Comparison of ENCODE assay signal across 8 mouse cellular contexts in the genomic region with DNA sequence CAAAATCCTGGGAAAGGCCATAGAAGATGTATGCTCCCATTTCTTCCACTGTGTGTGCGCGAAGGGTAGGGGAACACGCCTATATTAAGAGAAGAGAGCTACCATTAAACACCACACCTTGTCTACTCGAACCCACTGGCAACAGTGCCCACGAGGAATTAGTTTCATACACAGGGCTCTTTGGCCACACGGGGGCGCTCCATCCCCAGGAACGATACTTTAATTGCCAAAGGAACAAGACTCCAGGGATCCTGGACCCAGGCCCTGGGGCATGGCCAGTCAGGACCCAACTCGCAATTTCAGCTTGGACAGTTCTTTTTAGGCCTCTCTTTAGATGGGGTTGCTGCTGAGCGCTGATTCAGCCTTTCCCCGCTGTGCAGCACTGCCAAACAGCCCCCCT. TPM values are rescaled to one million over a fixed set of nuclear protein-coding genes. Genes with fewer than 3 reads are reported as not detected.
A peak's percentile ranks its signal among the peaks of the same experiment; 100 is the strongest.
DNase-seq lines count a peak whose midpoint lies in the region; ATAC-seq and TF ChIP-seq lines count a peak whose summit lies in the region.

No protein-coding gene starts in this region.

- H3K9me3 ChIP-seq in forebrain, embryonic 13.5 days (replicated peaks) = no peaks in the 10 kb centered on the region
- no peaks in the 10 kb centered on the region for H3K9me3 ChIP-seq in hindbrain, embryonic 13.5 days
- no peaks in the 10 kb centered on the region for H3K9me3 ChIP-seq in midbrain, embryonic 15.5 days

- H3K36me3 ChIP-seq in forebrain, embryonic 13.5 days (ENCODE audit: poor library complexity, severe bottlenecking) = no peaks in the 10 kb centered on the region
- H3K36me3 ChIP-seq in hindbrain, embryonic 13.5 days = peaks cover under 1% of the 10 kb centered on the region; the same call in 1 of the 2 replicates
- H3K36me3 ChIP-seq in midbrain, embryonic 15.5 days (replicated peaks) = no peaks in the 10 kb centered on the region
- peaks cover 5% of the 10 kb centered on the region; the same call in 1 of the 2 replicates for H3K36me3 ChIP-seq in small intestine, adult 2 months (ENCODE audit: control insufficient read depth, insufficient read depth, low read length)

- H3K27ac ChIP-seq in forebrain, embryonic 13.5 days = no peak overlapping the region
- H3K27ac ChIP-seq in hindbrain, embryonic 13.5 days = no peak overlapping the region
- 0 out of 2 replicates have a peak overlapping the region, but pooled peaks have one; percentile 2 for H3K27ac ChIP-seq in midbrain, embryonic 15.5 days
- no peak overlapping the region for H3K27ac ChIP-seq in small intestine, adult 2 months (ENCODE audit: insufficient read depth, low read depth, low read length)

- ATAC-seq in forebrain, embryonic 13.5 days = 0 out of 2 replicates have a peak, but pooled peaks have one; percentile 19
- ATAC-seq in hindbrain, embryonic 13.5 days (ENCODE audit: low FRiP score) = 0 out of 2 replicates have a peak, but pooled peaks have one; percentile 8
- ATAC-seq in midbrain, embryonic 15.5 days (replicated peaks) = 0 out of 2 replicates have a peak, but pooled peaks have one; percentile 15
- ATAC-seq in megakaryocyte-erythroid progenitor cell, adult 5-6 weeks (replicated peaks; ENCODE audit: low FRiP score, low TSS enrichment, poor library complexity, severe bottlenecking) = no peak

- peak overlapping the region; percentile 66 for H3K4me2 ChIP-seq in forebrain, embryonic 13.5 days
- H3K4me2 ChIP-seq in hindbrain, embryonic 13.5 days = peak overlapping the region; percentile 71
- peak overlapping the region; percentile 75 for H3K4me2 ChIP-seq in midbrain, embryonic 15.5 days

- no peak overlapping the region for H3K9ac ChIP-seq in forebrain, embryonic 13.5 days
- no peak overlapping the region for H3K9ac ChIP-seq in hindbrain, embryonic 13.5 days
- H3K9ac ChIP-seq in midbrain, embryonic 15.5 days = no peak overlapping the region

- H3K27me3 ChIP-seq in forebrain, embryonic 13.5 days = peaks cover 23% of the 10 kb centered on the region
- peaks cover 23% of the 10 kb centered on the region for H3K27me3 ChIP-seq in hindbrain, embryonic 13.5 days
- H3K27me3 ChIP-seq in midbrain, embryonic 15.5 days (replicated peaks) = no peaks in the 10 kb centered on the region
- H3K27me3 ChIP-seq in small intestine, adult 2 months (ENCODE audit: control insufficient read depth, insufficient read depth, low read length) = peaks cover 11% of the 10 kb centered on the region

- TF ChIP-seq CTCF in small intestine, adult 2 months (IDR thresholded peaks at IDR 0.05; ENCODE audit: extremely low read depth, insufficient read length, insufficient replicate concordance, low read depth, low read length) = peak; percentile 89; the same call in 1 of the 2 replicates

- intact Hi-C loops in left cerebral cortex, postnatal 10 days (cut with DNase I) = loop anchor here (2.0 to 10.0 kb wide), 2 partner anchors 140 to 202 kb away; no protein-coding TSS in a partner anchor

- DNase-seq in Muller cell, postnatal 12 days (ENCODE audit: inconsistent ontology term) = peak; percentile 88
- peak; percentile 83 for DNase-seq in brain, adult 2 months (ENCODE audit: low read depth, low spot score)
- peak; percentile 87 to 89 for DNase-seq in left cerebral cortex, postnatal 10 days (ENCODE audit: extremely low spot score in 1 of 2, low spot score in 2 of 2)

- no peak overlapping the region for H3K4me3 ChIP-seq in forebrain, embryonic 13.5 days
- no peak overlapping the region for H3K4me3 ChIP-seq in hindbrain, embryonic 13.5 days
- H3K4me3 ChIP-seq in midbrain, embryonic 15.5 days = 0 out of 2 replicates have a peak overlapping the region, but pooled peaks have one; percentile 38
- no peak overlapping the region for H3K4me3 ChIP-seq in small intestine, adult 2 months (ENCODE audit: low read depth, low read length)

- WGBS in forebrain, embryonic 13.5 days = 5% methylated on average over 11 of the region's 11 CpGs
- 4% methylated on average over 11 of the region's 11 CpGs for WGBS in hindbrain, embryonic 13.5 days
- 7% methylated on average over 11 of the region's 11 CpGs for WGBS in midbrain, embryonic 15.5 days
- 4% methylated on average over 11 of the region's 11 CpGs for WGBS in small intestine, adult 2 months

- peaks cover 41% of the 10 kb centered on the region for H3K4me1 ChIP-seq in forebrain, embryonic 13.5 days
- H3K4me1 ChIP-seq in hindbrain, embryonic 13.5 days (replicated peaks) = peaks cover 47% of the 10 kb centered on the region
- H3K4me1 ChIP-seq in midbrain, embryonic 15.5 days = peaks cover 34% of the 10 kb centered on the region
- H3K4me1 ChIP-seq in small intestine, adult 2 months (ENCODE audit: control insufficient read depth, insufficient read depth, insufficient read length, low read length) = peaks cover 5% of the 10 kb centered on the region

- TF ChIP-seq POLR2A in small intestine, adult 2 months (IDR thresholded peaks at IDR 0.05; ENCODE audit: low read depth, low read length) = no peak

RNA-seq across cellular contexts. Expression of gene Kcnip2, which starts 2.6 kb away (rescaled TPM):
- polyA plus RNA-seq in forebrain, embryonic 13.5 days (2015; fragmentation: Nextera tagmentation; extraction: Ambion mirVana) = 2.7 and 3.3 TPM in 2 replicates
- 5.1 and 6.8 TPM in 2 replicates for polyA plus RNA-seq in hindbrain, embryonic 13.5 days (2015; fragmentation: Nextera tagmentation; extraction: Ambion mirVana)
- 100 to 1,000 TPM; 114 to 127 TPM for total RNA-seq in left cerebral cortex, postnatal 10 days (2021)
- polyA plus RNA-seq in midbrain, embryonic 15.5 days (2015; fragmentation: Nextera tagmentation; extraction: Ambion mirVana) = 7.0 and 7.2 TPM in 2 replicates
- polyA plus RNA-seq in small intestine, adult 2 months (2012; rRNA removed) = 5.9 and 6.5 TPM in 2 replicates
- total RNA-seq in megakaryocyte-erythroid progenitor cell, adult 5-6 weeks (2014; fragmentation: Nextera tagmentation) = 0.52 TPM in 1 of 2 replicates, not detected in the other
- total RNA-seq in megakaryocyte-erythroid progenitor cell, adult 5-6 weeks (2017) = 0.34 and 3.6 TPM in 2 replicates

RNA-seq across cellular contexts. Expression of gene Mgea5, which starts 29.6 kb away (rescaled TPM):
- polyA plus RNA-seq in forebrain, embryonic 13.5 days (2015; fragmentation: Nextera tagmentation; extraction: Ambion mirVana) = 85.0 and 88.2 TPM in 2 replicates
- polyA plus RNA-seq in hindbrain, embryonic 13.5 days (2015; fragmentation: Nextera tagmentation; extraction: Ambion mirVana) = 86.8 and 88.0 TPM in 2 replicates
- 100 to 1,000 TPM; 146 to 152 TPM for total RNA-seq in left cerebral cortex, postnatal 10 days (2021)
- polyA plus RNA-seq in midbrain, embryonic 15.5 days (2015; fragmentation: Nextera tagmentation; extraction: Ambion mirVana) = 91.4 TPM in 2 replicates
- polyA plus RNA-seq in small intestine, adult 2 months (2012; rRNA removed) = 3.4 and 8.3 TPM in 2 replicates
- total RNA-seq in megakaryocyte-erythroid progenitor cell, adult 5-6 weeks (2014; fragmentation: Nextera tagmentation) = 75.0 and 86.3 TPM in 2 replicates
- 117 and 134 TPM in 2 replicates for total RNA-seq in megakaryocyte-erythroid progenitor cell, adult 5-6 weeks (2017)
